Mouse (Mus musculus) thymus, postnatal 25 days (tissue): ENCODE results near the gene Ttc30a2.
A peak's percentile ranks its signal among the peaks of the same experiment; 100 is the strongest.
"Not testable (repeated sequence)": the region's sequence is repeated elsewhere in the genome, so short reads cannot be mapped to it uniquely, and the experiment has no call there.

ENCODE experiments used
- DNase-seq: peaks from one replicate; pipeline ENCODE4 v3.0.0; 2022

The Ttc30a2 gene

DNA sequence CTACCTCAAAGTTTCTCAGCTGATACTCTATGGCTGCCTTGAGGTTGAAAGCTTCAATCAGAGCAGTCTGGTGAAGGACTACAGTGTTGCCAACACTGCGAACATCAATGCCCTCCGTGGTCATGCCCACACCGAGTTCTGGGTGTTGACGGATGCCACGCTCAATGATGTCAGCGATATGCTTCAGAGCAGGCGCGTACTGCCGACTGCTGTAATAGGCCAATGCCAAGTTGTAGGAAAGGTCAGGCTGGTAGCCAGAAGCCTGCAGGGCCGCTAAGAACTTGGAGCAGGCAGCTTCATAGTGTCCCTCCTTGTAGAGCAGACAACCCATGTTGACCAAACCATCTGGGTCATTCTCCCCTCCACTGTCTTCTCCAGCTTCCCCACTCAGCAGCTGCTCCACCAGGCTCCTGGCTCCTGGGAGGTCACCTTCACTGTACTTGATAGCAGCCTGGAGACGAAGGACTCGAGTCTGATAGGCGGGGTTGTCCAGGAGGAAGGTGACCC lies 3.0 kb upstream of the Ttc30a2 start:
- DNase-seq: not testable (repeated sequence)

GRCm38 (mm10) chr2:75976070-75976469 lies 1.9 kb downstream of the Ttc30a2 start:
- DNase-seq: not testable (repeated sequence)

DNA sequence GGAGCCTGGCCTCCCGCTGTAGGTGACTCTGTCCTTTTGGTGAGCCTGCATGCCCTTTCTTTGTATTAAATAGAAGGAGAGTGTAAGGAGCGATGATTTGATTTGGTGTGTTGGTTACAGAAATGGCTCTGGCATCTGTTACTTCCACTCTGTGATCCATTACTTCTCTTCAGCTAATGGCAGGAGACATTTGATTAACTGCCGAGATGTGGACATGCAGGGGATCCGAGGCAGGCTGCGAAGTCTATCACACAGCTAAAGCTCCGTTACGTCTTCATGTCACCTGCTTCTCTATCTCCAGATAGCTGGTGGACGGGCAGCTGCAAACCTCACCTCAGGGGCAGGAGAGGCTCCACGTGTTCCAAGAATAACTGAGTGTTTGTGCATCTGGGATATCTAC lies 3.8 kb downstream of the Ttc30a2 start:
- no peak for DNase-seq

GRCm38 (mm10) chr2:75964972-75965371 lies 13.0 kb downstream of the Ttc30a2 start:
- peak; percentile 64 for DNase-seq

DNA sequence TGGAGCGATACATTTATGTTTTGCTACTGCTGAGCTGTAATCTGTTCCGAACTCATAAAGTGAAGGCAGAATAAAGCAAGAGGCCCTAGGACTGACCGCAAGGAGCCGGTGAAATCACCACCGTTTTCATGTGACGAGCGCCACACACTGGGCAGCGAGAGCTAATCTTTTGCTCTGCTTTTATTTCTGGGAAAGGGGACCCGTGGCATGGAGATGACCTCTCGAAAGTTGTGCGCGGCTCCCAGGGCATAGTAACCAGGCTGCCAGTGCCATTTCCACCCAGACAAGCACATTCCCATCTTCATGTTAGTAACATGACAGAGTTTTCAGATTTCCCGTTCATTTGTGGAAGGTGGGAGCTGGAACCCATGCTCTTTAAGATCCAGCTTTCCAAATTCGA lies 13.5 kb downstream of the Ttc30a2 start:
- DNase-seq: peak; percentile 25

DNA sequence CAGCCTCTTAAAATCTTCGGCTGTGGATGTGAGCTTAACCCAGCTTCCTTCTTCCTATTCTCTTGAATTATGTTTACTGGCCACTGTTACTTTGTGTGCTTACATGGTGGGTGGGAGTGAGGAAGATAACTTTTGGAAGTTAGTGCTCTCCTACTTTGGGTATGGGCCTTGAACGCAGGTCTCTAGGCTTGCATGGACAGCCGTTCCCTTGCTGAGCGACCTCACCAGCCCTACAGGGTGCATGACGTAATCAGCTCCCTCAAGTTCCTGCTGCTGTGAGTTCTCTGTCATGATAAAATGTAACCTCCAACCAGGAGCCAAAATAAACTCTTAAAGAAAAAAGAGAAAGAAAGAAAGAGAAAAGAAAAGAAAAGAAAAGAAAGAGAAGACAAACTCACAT lies 13.9 kb downstream of the Ttc30a2 start:
- DNase-seq: no peak

- no peak for DNase-seq
Measured at GRCm38 (mm10) chr2:75963211-75963840, 14.6 kb downstream of the Ttc30a2 start.

GRCm38 (mm10) chr2:75960366-75961330 lies 17.3 kb downstream of the Ttc30a2 start:
- no peak for DNase-seq

DNA sequence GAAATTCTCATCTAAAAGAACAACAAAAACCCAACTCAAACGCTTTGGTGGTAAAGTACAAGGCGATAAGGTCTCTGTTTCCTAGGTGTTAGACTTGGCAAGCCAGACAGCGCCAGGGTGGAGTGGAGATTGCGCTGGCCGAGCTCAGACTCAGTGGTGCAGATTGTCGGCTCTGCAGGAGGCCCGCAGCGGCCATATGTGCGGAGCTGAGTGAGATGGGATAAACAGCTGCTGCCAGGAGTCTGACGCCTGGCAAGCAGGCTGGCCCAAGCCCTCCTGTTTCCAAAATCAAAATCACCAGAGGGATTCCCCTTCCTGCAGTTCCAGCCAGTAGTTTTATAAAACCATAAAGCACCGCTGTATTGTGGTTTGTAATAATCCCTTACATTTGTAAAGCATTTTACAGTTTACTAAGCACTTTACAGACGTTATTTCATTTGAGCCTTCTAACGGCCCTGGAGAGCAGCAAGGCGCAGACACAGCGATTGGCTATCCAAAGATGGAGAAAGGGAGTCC lies 18.1 kb downstream of the Ttc30a2 start:
- DNase-seq: no peak

DNA sequence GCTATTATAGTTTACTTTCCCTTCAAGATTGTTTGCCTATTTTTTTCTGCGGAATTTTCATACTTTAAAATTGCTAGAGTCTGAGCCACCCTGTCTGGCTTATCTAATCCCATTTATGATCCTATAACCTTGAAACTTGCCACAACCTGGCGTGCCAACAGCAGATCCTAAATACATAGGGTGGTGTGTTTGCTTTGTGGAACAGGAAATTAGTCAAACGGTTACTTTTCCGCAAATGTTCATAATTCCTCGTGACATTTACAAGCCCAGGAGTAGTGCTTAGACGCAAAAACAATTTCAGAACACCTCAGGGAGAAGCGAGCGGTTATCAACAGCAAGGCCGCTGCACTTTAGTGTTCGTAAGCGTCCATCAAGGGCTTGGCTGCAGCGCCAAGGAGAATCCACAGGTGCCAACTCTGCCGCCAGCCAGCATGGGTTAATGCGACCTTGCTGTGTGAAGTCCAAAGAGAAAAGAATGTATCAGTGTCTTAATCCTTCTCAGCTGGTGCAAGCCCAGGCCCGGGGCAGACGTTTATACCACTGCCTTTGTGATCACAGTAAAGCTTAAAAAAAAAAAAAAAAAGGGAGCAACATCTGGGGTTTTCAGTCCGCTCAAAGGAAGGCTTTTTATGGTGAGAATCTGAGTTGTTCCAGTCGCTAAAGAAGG lies 18.7 kb downstream of the Ttc30a2 start:
- no peak for DNase-seq

GRCm38 (mm10) chr2:75955709-75956108 lies 22.3 kb downstream of the Ttc30a2 start:
- DNase-seq: no peak

GRCm38 (mm10) chr2:75953320-75953719 lies 24.6 kb downstream of the Ttc30a2 start:
- DNase-seq: no peak

- no peak for DNase-seq
Measured at GRCm38 (mm10) chr2:75950685-75951084, 27.3 kb downstream of the Ttc30a2 start.

DNA sequence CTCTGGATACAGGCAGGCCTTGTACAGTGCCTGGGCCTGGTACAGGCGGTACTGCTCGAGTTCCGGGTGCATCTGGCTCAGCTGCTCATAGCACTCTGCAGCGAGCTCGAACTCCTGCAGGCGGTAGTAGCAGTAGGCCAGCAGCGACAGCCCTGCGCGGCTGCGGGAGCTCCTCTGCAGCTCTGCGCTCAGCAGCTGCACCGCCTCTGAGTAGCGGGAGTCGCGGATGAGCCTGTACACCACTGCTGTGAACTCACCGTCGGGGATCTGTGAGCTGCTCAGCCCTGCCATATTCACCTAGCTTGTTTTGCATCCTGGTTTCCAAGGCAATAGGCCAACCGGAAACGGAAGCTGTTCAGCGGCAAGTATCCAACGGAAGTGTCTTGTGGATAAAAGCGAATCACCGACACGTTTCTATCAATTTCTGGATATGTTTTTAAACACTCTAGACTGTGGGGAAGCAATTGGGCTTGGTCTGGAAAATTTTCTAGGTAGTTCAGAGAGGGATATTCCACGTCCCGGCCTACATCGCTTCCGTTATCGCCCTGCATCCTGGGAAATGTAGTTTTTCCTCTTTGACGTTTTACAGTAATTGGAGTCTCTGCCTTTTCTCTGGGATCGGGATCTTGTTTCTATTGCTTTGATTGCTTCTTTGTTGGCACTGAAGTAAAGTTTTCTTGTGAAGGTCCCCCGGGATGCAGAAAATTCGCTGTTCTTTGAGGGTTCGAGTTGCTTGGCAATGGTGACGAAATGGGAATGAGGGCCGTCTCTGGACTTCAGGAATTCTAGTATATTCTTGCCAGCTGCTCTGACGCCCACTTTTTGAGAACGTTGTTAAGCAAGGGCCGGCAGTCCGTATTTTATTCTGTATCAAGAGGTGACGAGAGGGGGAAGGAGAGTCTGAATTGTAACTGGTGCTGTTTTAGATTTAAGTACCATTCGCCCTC lies 39.6 kb downstream of the Ttc30a2 start, which contains the start of gene Ttc30b:
Gene Ttc30b (minus strand): TSS at position 469 of the 947 bp plus-strand sequence.
- DNase-seq: peak; percentile 74

GRCm38 (mm10) chr2:75937520-75938116 lies 40.4 kb downstream of the Ttc30a2 start:
- DNase-seq: not testable (repeated sequence)

- not testable (repeated sequence) for DNase-seq
Measured at GRCm38 (mm10) chr2:75936685-75937084, 41.3 kb downstream of the Ttc30a2 start.

GRCm38 (mm10) chr2:75933541-75933940 lies 44.4 kb downstream of the Ttc30a2 start:
- DNase-seq: no peak

DNA sequence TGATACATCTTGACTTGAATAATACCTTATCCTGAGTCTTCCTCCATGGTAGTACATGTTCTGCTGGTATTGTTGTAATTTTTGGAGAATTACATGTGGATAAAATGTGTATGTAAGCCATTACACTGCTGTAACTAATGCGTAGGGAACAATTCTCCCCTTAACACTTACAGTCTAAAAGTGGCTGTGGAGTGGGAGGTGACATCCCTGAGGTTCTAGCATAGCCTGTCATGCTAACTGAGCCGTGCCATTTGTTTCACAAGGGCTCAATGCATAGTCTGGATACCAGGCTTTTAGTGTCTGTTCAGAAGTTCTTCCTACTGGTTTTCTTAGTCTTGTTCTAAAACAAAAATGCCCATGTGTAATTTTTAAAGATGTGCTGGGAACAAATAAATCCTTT lies 47.0 kb downstream of the Ttc30a2 start:
- no peak for DNase-seq

DNA sequence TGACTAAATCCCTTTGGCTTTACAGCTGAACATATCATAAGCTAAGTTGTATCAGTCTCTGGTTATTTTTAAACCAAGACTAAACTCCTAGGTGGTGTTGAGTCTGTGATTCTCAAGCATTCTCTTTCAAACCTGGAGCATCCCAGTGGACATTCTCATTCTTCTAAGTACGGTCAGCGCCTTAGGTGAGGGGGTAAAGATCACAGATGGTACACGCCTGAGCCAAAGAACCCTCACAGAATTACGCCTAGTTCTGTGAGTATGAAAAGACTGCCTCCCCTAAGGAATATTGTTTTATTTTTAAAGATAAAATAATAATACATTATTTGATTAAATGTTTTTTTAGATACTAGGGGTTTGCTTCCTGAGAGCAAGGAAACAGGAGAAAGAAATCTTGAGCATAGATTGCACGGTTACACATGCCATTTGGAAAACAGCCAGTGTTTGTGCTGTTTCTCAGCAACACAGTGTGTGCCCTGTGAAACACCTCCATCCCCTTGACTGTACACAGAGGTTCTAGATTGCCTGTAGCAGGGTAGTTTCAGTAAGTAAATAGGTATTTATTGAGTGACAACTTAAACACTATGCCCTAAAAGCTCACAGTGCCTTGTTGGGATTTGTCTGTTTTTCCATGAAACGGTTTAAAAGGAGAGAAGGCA lies 48.1 kb downstream of the Ttc30a2 start:
- DNase-seq: no peak

DNA sequence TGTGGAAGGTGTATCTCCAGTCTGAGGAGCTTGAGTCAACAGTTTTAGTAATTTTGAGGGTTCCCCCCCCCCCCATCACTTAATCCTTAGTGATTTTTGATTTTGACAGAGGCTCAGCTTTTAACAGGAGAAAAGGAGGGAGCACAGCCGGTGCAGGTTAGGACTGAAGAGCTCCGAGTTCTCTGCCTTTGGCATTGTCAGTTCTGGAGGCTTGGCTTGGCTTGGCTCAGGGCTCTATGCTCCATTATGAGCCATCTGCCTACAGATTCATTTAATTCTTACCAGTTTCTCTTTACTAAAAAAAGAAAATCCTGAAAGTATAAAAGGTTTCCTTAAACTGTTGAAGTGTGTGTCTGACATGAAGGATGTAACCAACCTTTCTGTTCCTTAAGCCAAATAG lies 48.8 kb downstream of the Ttc30a2 start:
- DNase-seq: no peak

DNA sequence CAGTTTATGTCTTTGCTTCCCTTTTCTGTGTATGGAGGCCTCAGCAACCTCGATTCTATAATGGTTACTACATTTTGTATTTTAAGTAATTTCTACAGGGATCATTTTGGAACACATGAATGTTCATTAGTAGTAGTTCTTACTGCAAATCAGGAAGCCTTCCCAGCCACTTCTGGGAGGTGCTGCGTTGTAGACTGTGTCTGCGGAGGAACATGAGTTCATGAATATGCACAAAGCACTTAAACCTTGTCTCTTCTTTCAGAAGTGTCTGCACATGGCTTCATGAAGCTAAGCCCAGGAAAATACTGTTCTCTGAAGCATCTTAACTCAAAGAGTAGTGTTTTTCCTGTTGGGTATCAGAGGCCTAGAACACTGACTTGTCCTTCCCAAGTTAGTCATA lies 50.0 kb downstream of the Ttc30a2 start:
- no peak for DNase-seq
